Mouse (Mus musculus) left cerebral cortex, adult 8-10 months (tissue): ENCODE data around the gene Prickle4. TPM values are rescaled to one million over a fixed set of nuclear protein-coding genes. Genes with fewer than 3 reads are reported as not detected.
"Not testable (repeated sequence)": the region's sequence is repeated elsewhere in the genome, so short reads cannot be mapped to it uniquely, and the experiment has no call there.

Source experiments
- DNase-seq, 2 experiments: peaks; one replicate each; pipeline ENCODE4 v3.0.0; 2022; ENCODE audit warnings: low spot score in 2 of 2
- total RNA-seq, 4 experiments: library from RNA; stranded (reverse); gene quantifications; 2 replicates each; pipeline ENCODE4 v1.2.4; 2022

The Prickle4 gene
- total RNA-seq, 4 experiments from 2014 or later: 1.8 to 5.2 (median 4.3) TPM

DNA sequence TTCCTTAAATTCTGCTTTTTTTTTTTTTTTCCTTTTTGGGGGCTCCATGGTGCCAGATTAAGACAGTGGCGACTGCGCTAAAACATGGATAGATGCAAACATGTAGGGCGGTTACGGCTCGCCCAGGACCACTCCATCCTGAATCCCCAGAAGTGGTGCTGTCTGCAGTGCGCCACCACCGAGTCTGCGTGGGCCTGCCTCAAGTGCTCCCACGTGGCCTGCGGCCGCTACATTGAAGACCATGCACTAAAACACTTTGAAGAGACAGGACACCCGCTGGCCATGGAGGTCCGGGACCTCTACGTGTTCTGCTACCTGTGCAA is 22.6 kb downstream of the Prickle4 start:
- no peak for DNase-seq

DNA sequence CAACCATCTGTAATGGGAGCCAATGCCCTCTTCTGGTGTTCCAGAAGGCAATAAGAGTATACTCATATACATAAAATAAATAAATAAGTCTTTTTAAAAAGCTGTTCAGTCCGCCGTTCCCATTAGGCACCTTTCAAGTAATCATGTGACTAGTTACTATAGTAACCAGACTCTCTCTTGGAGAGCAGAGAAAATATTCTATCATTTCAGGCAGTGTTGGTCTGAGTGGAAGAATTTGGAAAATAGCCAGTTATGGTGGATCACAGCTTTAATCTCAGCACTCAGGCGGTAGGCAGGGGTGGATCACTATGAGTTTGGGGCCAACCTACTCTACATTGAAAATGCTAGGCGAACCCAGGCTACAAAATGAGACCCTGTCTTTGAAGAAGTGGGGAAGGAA is 25.4 kb downstream of the Prickle4 start:
- DNase-seq: no peak

DNA sequence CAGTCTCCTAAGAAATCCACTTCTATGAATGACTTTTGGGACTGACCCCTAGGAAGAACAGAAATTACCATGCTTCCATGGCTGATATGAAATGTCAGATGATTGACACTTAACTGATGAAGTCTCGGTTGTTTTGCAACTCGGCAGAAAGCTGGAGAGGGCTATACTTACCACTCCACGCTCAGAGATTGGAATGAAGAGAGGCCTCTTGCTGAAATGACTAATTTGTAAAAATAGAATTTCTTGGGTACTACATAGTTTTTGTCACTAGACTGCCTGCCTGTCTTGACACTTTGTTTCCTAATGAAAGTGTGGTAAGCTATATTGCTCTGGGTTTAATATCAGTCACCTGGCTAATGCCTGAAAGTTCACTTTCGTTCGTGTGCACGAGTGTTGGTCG is 30.1 kb downstream of the Prickle4 start:
- DNase-seq: no peak

DNA sequence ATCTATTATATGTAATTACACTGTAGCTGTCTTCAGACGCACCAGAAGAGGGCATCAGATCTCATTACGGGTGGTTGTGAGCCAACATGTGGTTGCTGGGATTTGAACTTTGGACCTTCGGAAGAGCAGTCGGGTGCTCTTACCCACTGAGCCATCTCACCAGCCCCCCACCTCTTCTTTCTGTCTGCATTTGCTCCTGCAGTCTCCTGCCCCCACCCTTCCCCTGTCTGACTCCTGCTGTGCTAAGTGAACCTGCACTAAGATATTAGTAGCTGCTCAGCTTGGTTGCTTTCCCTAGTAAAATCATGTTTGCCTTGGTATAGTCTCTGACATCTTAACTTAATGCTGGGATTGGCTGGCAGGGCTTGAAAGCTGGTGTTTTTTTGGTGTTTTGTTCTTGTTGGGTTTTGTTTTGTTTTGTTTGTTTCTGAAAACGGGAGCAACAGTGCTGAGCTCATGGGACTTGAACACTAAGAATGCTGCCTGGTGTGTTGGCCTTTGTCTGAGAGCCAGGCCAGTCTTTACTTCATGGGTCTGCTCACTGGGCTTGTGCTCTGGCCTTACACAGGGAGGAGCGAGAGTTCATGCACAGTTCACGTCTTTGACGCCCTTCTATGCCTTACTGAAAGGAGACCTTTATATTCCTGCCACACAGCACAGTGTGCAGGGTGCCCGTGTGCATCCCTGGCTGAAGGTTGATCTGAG is 31.4 kb downstream of the Prickle4 start:
- DNase-seq: no peak

DNA sequence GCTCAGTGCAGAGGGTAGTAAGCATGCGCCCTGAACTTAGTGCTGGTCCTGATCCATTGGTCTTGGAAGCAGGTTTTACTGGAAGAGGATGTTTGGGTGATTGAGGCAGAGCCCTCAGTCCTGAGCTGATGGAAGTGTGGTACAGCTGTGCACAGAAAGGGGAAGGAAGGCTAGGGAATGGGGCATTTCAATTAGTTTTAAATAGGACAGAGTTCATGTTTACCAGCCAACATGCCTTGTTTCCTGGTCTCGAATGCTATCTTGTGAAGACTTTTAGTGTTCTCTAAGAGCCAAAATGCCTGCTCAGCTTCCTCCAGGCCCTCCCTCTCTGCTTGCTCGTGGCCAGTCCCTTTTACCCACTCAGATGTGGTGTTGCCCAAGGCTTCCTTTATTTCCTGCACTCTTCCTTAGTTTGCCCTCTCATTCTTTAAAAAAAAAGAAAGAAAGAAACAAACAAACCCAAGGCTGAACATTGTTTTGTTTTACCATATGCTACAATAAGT is 35.7 kb downstream of the Prickle4 start:
- no peak for DNase-seq

DNA sequence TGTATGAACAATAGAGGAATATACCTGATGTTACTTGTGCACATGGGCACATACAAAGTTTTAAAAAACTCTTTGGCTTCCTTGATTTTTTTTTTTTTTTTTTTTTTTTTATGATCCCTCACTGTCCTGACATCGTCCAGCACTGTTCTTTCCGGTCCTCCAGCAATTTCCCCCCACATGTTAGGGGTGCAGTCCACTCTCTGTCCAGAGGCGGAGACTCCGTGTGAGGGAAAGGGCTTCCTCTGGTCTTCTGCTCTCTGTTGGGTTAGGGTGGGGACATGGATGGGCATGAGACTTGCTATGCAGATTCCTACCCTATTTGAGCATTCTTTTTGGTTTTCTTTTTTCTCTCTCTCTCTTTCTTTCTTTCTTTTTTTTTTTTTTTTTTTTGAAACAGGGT is 36.6 kb downstream of the Prickle4 start:
- DNase-seq: no peak

DNA sequence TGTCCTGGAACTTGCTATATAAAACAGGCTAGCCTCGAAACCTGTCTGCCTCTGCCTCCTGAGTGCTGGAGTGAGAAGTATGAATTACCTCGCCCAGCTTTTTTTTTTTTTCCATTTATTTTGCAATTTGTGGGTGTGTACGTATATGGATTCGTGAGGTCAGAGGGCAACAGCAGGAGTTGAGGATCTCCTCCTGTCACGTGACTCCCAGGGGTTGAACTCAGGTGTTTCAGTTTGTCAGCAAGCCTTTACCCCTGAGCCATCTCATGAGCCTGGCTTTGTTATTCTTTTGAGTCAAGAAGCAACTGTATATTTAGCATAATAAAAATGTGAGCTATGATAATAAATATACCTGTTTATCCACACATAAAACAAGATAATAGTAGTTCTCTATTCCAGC is 38.8 kb downstream of the Prickle4 start:
- DNase-seq: no peak

DNA sequence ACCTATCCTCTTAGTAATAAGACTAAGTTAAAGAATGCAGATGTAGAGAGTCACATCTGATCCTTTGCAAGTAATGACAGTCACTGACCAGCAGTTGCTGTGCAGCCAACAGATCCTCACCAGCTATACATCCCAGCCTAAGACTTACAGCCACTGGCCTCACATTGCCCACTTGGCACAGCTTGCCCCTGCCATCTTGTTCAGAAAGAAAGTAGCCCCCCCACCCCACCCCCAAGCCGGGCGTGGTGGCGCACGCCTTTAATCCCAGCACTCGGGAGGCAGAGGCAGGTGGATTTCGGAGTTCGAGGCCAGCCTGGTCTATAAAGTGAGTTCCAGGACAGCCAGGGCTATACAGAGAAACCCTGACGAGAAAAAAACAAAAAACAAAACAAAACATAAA is 40.2 kb downstream of the Prickle4 start:
- not testable (repeated sequence) for DNase-seq

DNA sequence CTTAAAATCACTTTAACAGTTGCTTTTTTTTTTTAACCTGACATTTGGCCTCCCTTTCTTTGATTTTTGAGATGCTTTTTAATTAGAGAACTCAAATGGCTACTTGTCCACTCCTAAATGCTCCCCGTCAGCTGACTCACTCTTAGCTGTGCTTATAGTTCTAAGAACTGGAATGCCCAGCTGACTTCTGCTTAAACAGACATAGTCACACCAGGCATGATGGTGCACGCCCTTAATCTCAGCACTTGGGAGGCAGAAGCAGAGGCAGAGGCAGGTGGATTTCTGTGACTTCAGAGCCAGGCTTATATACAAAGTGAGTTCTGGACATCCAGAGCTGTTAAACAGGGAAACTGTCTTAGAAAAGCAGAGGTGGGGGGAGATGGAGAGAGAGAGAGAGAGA is 42.6 kb downstream of the Prickle4 start:
- DNase-seq: no peak

DNA sequence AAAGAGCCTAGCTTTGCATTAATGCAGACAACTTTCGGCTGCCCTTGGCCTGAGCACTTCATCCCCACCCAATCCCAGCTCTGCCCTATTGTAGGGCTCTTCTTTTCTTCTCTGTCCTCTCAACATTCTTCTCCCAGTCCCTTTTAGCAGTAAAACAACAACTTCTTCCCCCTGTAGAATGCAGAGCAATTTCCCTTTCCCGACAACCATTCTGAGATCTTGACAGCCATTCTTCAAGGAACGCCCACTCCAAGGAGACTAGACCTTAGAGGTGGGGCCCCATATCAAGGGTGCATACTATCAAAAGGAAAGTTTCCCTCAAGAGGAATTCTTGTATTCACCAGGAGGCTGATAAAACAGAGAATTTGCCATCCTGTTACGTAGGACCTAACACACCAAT is 45.6 kb downstream of the Prickle4 start:
- DNase-seq: no peak

DNA sequence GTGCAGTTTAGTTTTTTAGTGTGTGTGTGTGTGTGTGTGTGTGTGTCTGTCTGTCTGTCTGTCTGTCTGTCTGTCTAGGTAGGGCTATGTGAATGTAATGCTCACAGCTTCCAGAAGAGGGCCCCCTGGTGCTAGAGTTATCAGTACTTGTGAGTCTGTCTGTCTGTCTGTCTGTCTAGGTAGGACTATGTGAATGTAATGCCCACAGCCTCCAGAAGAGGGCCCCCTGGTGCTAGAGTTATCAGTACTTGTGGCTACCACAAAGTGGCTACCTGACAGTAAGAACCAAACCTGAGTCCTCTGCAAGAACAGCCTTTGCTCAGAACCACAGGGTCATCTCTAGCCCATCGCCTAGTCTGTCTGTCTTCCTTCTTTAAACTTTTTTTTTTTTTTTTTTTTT is 47.9 kb downstream of the Prickle4 start:
- no peak for DNase-seq

DNA sequence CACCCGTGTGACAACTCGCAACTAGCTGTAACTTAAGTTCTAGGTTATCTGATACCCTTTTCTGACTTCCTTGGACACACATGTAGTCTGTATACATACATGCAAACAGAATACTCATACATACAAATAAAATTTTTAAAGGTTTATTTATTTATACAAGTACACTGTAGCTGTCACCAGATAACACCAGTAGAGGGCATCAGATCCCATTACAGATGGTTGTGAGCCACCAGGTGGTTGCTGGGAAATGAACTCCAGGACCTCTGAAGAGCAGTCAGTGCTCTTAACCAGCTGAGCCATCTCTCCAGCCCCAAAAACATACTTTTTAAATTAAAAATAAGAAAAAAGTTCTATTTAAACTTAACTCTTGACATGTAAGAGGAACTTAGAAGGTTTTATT is 51.5 kb downstream of the Prickle4 start:
- no peak for DNase-seq

Other genes with a start within 250 kb of the Prickle4 start
- gene Taf8, start 192.4 kb downstream of the Prickle4 start, total RNA-seq: 10 to 100 TPM; 17.6 to 22.3 (median 19.1) TPM
- gene Ccnd3, start 189.7 kb downstream of the Prickle4 start, total RNA-seq: 10 to 100 TPM; 28.2 to 33.4 (median 30.8) TPM
- 10 to 100 TPM; 15.7 to 19.0 (median 17.1) TPM for gene Bysl, start 83.2 kb downstream of the Prickle4 start, total RNA-seq
- 10 to 100 TPM; 26.3 to 34.7 (median 27.2) TPM for gene Med20, start 83.2 kb downstream of the Prickle4 start, total RNA-seq
- gene Gm20517, start 83.1 kb downstream of the Prickle4 start, total RNA-seq: 1 to 10 TPM; 3.8 to 9.6 (median 6.6) TPM
- 10 to 100 TPM; 10.2 to 13.4 (median 11.6) TPM for gene Usp49, start 64.0 kb downstream of the Prickle4 start, total RNA-seq
- 100 to 1,000 TPM; 191 to 212 (median 201) TPM for gene Tomm6, start 6.3 kb downstream of the Prickle4 start, total RNA-seq
- 10 to 100 TPM; 27.3 to 37.3 (median 33.4) TPM for gene Frs3, start 5.7 kb downstream of the Prickle4 start, total RNA-seq
- 1 to 10 TPM; 2.4 to 4.9 (median 4.1) TPM for gene Gm21981, start 281 bp downstream of the Prickle4 start, total RNA-seq
- gene Pgc, start 32.1 kb upstream of the Prickle4 start, total RNA-seq: not detected
- 10 to 100 TPM; 12.3 to 17.8 (median 15.1) TPM for gene Tfeb, start 42.3 kb upstream of the Prickle4 start, total RNA-seq
- gene Mdfi, start 140.0 kb upstream of the Prickle4 start, total RNA-seq: 1 to 10 TPM in 1 of 4 experiments, under 1 TPM in 3; 0.43 to 1.2 (median 0.58) TPM
- 10 to 100 TPM; 39.9 to 63.6 (median 49.6) TPM for gene Foxp4, start 229.9 kb upstream of the Prickle4 start, total RNA-seq